Mouse (Mus musculus) gonadal fat pad, adult 2 months (tissue): ENCODE measurements at regions not wholly inside any gene's neighbourhood (a gene's known extent, or its start where the extent isn't known, plus 50 kb on each side); places are given as distances from the start of the nearest gene placed in this dataset.

ENCODE experiments used
- DNase-seq: peaks from one replicate; pipeline ENCODE4 v3.0.0-alpha.2; 2012; ENCODE audit warnings: low read depth

DNA sequence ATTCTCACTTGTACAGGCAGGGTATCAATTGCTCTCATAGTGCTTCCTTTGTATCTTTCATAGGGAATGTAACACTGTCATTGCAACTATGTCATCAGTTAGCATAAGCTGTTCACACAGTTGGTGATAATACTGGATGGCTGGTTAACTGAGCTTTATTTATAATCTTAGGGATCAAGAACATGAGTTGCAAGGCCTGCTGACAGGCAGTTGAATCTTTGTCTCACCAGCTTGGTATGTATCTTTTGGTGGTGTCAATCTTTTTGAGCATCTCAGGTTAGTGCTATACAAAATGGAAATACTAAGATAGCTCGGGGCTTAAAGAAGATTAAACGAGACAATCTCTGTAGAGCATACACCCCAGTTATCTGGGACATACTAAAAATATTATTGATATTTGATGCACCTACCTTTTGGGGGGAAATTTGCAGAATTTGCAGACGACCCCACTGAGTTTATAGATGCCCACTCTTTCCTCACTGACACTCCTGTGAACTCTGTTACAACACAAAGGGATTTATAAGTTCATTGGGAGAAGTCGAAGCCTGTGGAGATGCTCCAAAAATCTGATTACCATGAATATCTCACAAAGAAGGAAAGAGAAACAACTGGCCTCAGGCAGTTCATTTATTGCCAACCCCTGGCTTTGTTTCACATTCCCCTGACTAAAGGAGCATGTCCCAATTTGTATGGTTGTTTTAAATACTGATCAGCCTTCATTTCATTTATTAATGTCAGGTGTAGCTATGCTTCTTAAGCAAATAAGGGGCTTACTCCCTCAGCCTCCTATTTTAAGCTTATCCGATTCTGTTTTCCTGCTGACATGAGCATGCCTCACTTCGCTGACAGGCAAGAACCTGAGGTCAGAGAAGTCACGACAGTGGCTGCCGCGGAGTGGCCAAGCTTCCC is 193.5 kb downstream of the Fndc1 start:
- no peak for DNase-seq

DNA sequence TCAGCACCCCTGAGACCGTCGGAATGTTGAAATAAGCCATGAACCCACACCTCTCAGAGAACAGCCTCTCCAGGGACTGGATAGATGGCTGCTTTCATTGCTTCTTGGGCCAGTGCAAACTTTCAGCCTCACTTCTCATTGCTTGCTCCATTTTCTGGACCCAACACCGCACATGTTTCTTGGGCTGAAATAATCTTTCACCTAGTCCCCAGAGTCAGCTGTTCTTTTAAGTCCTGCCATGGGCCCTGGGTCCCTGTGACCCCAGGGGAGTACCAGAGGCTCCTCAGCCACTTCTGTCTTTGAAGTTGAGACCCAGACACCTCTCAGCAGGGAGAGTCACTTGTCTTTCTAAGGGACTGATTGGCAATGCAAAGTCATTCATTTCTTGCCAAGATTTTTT is 201.4 kb downstream of the Fndc1 start:
- DNase-seq = no peak

DNA sequence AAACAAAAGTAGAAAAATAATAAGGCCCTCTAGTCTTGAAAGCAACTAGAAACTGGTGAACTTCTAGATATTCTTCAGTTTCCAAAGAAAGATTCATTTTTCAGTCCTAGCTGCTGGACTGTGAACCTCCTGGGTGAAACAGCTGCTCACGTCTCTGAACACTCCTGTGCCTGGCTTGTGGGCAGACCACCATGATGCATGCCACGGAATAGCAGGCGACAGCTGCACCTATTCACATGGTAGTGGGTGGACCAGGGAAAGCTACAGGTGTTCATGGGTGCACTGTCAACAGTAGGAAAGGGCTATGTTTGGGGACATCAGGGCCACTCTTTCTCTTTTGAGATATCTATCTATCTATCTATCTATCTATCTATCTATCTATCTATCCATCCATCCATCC is 203.7 kb downstream of the Fndc1 start:
- no peak for DNase-seq

DNA sequence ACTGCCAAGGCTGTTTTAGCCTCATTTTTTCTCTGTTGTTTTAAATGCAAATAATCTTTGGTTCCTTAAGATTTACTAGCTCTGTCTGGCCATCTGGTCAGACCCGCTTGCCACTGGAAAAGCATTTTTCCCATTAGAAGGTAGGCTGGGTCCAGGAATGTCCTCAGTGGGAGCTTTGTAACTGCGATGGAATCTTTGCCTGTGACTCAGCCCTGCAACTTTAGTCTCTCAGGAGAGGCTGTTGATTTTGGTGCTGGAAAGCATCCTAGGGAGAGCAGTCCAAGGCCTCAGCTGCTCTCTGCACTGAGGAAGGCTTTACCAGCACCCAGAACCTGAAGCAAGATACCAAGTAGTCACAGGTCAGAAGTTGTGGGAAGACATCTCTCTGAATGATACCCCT is 205.8 kb downstream of the Fndc1 start:
- no peak for DNase-seq

DNA sequence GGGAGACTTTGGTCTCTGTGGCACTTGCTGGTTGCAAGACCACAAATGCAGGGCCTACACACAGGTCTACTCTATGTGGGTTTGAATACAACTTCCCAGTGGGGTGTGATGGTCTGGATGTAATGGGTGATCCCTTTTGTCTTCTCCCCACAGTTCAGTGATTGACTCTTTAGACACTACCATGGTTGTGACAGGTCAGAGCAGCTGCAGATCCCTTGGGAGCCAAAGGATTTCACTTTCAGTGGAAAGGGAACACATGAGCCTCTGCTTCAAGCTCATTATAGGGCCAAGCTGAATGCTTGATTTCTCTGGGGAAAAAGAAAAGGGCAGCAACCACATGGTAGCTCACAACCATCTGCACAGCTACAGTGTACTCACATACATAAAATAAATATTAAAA is 206.9 kb downstream of the Fndc1 start:
- no peak for DNase-seq

DNA sequence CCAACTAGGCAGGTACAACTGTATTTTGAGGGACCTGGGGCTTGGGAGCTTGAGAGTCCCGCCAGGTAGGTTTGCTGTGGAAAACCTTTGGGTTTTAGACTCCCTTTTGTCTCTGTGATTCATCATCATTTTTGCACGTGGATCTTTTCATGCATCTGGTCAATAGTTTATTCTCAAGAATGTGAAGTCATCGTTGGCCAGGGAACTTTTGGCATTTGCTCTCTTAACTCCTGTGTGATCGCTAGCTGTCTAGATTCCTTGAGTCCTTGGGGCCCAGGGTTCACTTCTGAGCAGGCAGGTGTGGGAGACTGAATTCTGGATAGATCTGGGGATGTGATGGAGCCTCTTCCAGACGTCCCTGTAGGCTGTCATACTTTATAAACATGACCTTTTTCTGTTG is 207.5 kb downstream of the Fndc1 start:
- no peak for DNase-seq

DNA sequence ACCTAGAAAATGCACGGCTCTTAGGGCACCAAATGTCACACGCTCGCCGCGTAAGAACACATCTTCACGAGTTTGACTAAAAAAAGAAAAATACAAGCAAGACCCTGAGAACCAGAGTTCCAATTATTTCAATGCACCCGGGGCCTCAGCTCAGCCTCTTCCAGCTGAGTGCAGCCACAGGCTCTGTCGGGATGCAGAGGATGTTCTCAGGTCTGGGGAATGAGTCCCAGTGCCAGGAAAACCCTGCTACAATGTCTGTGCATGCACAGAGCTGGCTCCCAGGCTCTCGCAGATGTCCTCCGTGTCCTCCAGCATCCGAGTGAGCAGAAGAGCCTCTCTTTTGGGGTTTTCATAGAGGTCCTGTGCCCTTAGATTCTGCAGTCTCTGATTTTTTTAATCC is 219.1 kb downstream of the Fndc1 start:
- no peak for DNase-seq

DNA sequence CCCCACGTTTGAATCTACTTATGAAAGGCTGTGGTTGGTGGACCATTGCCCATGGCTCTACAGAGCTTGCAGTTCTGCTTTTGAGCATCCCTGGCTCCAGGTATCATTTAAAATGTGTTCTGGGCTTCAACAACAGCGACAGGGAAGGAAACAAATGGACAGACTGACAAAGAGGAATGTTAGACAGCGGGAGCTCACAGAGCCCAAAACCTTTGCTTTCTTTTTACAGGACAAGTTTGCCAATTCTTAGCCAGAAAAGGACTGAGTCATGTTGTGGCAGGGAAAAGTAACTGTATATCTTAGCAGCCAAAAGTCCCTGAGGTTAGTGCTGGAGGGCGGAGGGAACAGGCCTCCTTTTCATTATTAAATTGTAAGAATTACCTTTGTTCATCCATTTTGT is 219.7 kb downstream of the Fndc1 start:
- DNase-seq = no peak

DNA sequence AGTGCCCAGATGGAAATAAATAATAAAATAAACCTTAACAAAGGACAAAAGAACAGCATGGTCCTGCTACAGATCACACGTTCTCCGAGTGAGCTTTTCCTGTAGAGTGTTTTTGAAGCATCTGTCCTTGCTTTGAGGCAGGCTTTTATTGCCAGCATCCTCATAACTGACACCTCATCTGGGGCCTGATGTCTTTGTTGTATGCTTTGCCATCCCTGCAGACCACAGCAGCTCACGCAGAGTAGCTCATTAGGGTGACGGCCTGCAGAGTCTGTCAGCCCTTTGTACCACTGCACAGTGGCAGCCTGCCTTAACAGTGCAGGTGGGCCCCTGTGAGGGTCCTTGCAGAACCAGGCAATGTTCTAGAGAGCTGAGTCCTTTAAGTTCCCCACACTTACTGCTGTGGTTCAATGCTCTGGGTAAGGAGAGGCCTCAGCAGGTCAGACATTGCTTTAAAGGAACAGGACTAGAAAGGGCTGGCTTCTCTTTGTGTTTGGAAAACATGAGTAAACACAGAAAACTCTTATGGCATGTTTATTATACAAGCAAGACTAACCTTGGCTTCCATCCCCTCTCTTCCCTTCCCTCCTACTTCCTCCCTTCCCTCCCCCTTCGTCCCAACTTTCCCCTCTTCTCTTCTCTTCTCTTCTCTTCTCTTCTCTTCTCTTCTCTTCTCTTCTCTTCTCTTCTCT is 219.7 kb upstream of the Unc93a2 start:
- no peak for DNase-seq

DNA sequence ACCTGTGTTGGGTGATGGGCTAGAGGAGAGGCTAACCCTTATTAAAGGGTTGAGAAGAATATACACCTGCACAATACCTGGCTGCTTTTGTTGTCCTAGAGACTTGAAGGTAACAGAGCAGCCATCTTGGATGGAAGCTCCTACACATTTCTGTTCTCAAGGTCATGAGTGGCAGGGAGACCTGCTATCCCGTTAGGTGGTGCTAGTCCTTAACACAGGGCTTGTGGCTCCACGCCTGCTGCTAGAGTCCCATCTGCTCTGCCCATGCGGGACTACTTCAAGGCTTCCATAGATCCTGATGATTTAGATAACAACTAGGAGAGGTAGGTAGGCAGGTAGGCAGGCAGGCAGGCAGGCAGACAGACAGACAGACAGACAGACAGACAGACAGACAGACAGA is 218.8 kb upstream of the Unc93a2 start:
- no peak for DNase-seq

DNA sequence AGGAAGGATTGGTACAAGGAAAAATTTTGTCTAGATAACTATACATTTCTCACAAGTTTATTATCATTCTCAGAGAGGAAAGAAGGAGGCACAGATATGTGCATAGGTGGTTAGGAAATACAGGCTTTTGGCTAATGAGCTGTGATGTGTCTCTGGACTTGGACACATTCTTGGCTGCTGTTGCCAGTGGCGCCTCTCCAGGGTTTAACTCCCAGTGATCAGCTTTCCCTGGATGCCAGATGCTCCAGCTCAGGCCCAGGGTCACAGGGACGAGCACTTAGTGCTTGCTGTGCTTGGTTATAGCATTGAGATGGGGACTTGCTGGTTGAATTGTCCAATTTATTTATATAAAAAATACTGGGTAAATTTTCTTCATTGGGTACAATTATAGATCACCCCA is 215.3 kb upstream of the Unc93a2 start:
- DNase-seq = no peak

DNA sequence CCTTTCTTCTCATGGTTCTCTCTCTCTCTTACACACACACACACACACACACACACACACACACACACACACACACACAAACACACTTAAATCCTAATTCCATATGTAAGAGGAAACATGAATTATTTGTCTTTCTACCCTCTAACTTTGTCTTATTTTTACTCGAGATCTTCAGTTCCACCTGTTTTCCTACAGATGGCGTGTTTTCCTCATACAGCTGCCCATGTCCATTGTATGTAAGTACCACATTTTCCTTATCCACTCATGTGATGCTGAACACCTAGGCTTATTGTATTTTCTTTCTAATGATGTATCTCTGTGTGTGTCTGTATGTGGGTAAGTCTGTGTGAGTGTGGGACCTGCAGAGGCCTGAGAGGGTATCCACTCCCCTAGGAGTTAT is 212.2 kb upstream of the Unc93a2 start:
- no peak for DNase-seq

DNA sequence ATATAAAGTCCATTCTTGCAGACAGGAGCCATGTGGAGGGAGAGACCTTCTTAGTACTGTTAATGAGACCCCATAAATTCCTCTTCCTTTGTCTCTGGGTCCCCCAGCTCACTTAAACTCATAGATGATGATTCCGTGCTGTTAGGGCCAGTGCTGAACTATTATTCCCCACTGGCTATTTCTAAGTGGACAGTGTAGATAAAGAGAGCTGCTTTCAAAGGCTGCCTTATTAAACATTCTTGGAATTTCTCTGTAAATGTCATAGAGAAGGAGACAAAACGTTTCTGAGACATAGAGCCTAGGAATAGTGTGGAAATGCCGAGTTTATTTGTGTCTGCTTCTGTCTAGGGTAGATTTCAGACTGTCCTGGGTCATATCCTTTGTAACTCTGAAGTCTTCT is 209.5 kb upstream of the Unc93a2 start:
- DNase-seq = no peak

DNA sequence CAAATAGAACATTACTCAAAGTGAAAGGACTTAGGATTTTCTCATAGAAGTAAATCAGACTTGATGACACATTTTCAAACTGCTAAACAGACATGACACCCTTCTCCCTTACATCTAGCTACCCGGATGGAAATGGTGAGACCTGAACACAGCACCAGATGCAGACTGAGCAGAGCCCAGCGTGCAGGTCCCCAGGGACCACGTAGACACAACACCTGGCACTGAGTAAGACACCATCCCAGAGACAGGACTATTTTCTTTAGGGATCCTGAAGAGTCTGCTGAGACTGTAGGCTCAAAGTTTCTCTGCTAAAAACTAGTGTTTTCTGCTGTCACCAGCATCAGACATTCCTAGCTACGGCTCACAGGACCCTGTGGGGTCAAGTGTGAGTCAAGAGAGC is 207.2 kb upstream of the Unc93a2 start:
- DNase-seq = no peak

DNA sequence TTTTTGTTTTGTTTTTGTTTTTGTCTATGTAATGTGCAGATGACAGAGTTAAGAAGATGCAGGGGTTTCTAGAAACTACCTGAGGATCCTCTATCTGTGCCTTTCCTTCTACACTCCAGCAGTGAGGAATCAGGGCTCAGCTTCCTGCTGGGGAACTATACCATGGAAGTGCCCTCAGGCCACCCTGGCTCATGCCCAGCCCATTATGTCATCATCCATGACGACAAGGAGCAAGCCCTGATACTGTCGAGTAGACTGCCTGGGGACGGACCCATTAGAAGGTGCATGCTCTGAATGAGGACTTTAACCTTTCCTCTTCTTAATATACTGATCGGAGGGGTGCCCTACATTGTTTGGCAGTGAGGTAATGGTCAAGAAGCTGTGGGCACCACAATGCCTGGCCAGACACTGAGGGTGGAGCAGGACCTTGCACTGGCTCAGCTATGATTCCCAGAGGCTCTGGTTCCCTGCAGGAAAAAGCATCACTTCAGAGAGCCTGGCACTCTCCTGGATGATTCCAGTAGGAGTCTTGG is 197.7 kb upstream of the Unc93a2 start:
- no peak for DNase-seq

DNA sequence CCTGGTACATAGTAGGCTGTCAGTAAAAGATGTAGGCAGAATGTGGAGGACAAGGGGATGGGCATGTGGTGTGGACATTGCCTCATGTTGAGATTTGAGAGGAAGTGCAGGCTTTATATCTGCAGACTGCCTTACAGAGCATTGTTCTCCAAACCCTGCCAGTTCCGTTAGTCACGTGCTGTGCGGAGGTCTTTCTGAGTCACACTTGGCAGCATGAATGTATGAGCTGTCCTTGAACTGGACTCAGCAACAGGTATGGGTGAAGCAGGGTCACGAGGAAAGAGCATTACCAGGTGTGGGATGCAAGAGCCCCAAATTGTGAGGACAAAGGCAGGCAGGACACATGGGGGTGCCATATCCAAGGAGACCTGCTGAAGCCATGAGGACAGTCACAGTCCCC is 193.8 kb upstream of the Unc93a2 start:
- no peak for DNase-seq

DNA sequence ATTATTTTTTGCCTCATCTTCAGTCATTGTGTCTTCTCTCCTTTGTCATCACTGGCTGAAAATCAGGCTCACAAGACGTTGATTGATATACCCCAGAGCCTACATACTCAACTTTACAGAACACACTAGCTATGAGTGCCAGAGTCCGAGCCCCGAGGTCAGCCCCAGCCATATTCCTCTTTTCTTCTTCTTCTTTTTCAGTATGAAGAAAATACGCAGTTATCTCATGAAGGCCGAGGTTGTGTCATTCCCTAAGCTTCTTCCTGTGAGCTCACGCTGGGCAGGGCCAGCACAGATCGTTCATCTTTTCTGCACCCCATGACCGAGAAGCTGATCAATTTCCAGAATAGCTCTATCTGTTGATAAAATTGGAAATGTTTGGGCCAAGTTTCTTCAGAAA is 192.7 kb upstream of the Unc93a2 start:
- DNase-seq = no peak

DNA sequence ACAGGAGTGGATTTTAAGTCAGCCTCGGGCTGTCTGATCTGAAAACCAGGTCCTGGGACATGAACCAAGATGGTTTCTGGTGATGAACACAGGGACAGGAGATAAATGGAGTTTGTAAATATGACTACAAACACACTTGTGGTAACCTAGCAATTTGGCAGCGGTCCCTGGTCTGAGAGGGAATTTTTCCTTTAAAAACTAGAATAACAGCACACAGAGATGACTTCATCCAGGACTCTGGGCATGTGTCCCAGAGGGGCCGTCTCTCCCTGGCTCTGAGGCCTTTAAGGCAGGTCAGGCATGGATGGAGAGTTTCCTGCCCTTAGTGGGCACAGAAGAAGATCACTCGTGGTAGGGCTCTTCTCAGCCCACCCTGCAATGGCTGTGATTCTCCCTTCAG is 192.0 kb upstream of the Unc93a2 start:
- no peak for DNase-seq

DNA sequence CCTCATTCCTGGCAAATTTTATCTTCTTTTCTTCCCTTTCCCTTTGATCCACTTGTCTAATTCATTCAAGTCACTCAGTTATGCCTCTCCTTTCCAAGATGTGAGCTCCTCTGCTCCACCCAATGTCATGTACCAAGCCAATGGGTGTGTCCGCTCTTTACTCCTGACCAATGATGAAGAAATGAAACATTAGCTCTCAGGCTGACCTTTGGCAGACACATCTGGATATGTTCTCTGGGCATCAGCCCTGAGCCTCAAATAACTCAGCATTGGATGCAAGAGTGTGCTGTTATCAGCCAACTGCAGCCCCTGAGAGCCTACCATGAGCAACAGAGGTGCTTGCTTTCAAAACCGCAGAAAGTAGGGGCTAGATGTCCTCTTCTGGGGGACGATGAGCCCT is 186.2 kb upstream of the Unc93a2 start:
- DNase-seq = no peak

DNA sequence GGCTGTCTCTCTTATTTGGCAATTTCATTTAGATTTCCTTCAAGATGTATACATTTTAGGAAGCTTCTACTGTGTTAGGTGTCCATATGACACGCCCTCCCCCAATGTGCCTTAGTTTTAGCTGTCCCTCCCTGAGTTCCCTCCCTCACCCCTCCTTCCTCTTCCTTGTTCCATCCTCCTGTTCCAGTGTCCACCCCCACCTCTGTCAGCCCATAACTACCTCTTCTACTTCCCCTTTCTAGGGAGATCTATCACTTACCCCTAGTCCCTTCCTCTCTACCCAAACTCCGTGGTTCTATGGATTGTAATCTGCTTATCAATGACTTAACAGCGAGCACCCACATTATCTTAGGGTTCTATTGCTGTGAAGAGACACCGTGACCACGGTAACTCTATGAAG is 183.2 kb upstream of the Unc93a2 start:
- no peak for DNase-seq

DNA sequence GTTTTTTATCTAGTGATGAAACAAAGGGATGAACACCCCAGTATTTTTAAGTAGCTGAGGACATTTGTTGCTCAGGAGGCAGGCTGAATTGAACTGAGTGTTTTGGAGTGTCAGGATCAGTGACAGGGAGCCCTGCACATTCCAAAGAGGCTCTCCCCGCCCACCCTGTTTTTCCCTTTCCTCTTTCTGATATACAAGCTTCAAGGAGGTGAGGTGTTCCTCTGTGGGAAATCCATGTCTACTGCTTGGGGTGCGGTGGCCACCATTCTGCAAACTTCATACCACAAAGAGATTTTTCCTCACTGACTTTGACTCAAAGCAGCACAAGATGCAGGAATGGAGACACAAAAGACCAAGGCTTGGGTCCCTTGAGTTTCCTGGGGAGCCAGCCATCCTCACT is 180.5 kb upstream of the Unc93a2 start:
- DNase-seq = no peak

DNA sequence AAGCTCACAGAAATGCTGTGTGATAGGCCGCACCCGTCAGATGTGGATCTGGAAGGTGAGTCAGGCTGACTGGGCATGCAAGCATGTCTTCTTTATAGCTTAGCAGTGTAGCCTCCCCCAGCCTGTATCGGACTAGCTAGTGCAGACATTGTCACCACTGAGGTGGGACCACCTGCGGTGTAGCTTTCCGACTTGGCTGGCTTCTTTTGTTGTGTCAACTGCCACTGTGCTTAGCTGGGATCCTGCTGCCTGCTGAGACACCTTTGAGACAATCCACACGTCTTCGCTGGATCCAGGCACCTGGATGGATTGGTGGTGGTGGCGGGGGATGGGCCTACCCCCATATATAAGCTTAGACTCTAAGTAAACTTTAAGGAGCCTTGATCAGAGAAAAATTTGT is 177.7 kb upstream of the Unc93a2 start:
- no peak for DNase-seq

DNA sequence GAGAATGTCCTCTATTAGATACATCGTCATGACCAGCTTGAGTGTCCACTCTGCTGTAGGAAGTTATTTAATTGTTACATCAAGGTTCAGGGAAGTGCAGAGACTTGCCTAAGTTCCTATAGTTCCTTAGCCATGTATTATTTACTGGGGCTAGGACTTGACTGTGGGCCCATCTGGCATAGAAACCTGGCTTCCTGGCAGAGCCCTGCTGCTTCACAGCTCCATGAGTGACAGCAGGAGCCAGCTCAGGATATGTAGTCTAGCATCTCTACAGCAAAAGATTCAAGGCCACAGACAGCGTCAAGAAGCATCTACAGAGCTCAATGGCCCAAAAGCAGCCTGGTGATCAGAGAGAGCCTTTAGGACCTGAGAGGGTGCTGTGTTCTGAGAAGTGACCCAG is 163.2 kb upstream of the Unc93a2 start:
- DNase-seq = no peak
